Mouse (Mus musculus): ENCODE data around the gene Kcna2.

DNA sequence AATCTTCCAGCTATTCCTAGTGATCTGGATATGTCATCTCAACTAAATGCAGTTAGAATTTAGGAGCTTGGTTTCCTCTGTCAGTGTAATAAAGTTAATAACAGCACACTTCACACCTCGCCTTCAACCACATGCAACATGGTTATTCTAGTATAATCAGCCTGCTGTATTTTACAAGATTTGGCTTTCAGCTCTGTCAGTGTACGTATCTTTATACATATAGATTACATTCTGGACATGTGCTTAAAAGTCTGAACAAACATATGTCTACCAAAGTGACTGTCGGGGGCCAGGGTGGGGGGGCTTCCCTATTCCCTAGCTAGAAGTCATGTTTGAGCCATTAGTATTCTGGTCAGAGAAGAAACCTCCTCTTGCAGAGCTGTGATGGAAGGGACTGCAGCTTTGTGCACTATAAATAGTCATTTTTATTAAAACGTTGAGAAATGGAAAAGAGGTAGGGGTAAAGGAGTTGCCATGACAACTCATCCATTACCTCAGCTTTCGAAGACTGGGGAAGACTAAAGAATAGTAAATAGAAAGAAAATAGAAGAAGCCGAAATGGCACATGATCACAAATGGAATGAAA, 35.3 kb upstream of the Kcna2 start:
- TF ChIP-seq CTCF (IDR thresholded peaks at IDR 0.05; ENCODE audit: control insufficient read depth, insufficient read depth, insufficient read length) (no peak), MYOD1 (IDR thresholded peaks at IDR 0.05; ENCODE audit: control insufficient read depth, insufficient read length, low read depth) (no peak), MAX (IDR thresholded peaks at IDR 0.05) (no peak), USF1 (IDR thresholded peaks at IDR 0.05; ENCODE audit: low read depth) (no peak), CEBPB (IDR thresholded peaks at IDR 0.05; ENCODE audit: low read depth) (no peak), MYOG (IDR thresholded peaks at IDR 0.05; ENCODE audit: control insufficient read depth, extremely low read depth, insufficient read length) (no peak)

Measured in C2C12 (cell line).